Mouse (Mus musculus) adrenal gland, postnatal 4 days (tissue): ENCODE measurements at regions not wholly inside any gene's neighbourhood (a gene's known extent, or its start where the extent isn't known, plus 50 kb on each side); places are given as distances from the start of the nearest gene placed in this dataset.

Experiments used
- DNase-seq, 2 experiments: peaks; one replicate each; pipeline ENCODE4 v3.0.0; 2021 to 2022; ENCODE audit warnings: low spot score in 2 of 2, mixed read lengths in 2 of 2

GRCm38 (mm10) chr6:12140596-12140995 lies 233.0 kb downstream of the Phf14 start:
- no peak for DNase-seq

- no peak for DNase-seq
Measured at GRCm38 (mm10) chr6:12145216-12145615, 237.6 kb downstream of the Phf14 start.

DNA sequence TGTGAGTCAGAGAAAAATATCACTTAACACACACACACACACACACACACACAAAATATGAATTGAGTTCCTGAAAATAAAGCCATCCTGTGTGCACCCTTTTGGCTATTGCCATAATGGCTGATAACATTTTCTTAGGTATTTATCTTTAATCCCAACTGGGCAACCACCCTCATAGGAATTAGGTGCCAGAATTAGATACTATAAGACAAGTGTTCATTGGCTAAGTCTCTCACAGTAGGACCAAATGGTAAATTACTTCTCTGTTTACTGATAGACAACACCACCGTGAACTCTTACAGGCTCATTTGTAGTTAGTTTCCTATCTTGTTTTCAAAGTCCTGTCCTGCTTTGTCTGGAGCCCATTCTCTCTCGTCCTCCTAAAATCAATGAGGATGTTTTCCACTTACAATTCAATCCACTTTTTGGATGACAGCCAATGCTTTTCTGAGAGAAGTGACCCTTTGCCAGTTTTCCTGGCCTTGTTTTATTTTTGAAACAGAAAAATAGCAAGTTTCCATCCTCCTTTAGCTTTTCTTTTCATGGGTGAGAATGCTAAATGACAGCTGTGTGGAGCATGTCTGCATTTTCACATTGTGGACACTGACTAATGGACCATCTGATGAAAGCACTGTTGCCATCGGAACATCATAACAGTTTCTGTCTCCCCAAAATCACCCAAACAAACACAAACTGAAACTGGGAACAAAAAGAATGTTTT lies 243.2 kb downstream of the Phf14 start:
- DNase-seq: no peak

GRCm38 (mm10) chr6:12163971-12164370 lies 256.4 kb downstream of the Phf14 start:
- DNase-seq: no peak

DNA sequence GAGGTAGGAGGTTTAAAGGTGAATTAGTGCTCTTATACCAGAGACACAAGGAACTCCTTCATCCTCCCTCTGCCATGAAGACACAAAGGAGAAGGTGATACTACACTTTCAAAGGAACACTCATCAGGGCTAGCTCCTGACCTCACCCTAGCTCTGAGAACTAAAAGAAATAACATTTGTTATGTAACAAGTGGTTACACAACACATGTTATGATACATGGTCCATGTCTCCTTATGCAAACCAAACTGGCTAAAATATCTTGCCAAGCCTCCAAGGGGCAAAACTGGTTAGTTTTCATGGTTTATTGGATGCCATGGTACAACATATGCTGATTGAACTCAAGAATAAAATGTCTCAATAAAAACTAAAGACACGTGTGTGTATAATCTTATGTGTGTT lies 260.9 kb downstream of the Phf14 start:
- DNase-seq: no peak

GRCm38 (mm10) chr6:12169431-12169830 lies 261.8 kb downstream of the Phf14 start:
- no peak for DNase-seq

- DNase-seq: no peak
Measured at GRCm38 (mm10) chr6:12170722-12171121, 263.1 kb downstream of the Phf14 start.

DNA sequence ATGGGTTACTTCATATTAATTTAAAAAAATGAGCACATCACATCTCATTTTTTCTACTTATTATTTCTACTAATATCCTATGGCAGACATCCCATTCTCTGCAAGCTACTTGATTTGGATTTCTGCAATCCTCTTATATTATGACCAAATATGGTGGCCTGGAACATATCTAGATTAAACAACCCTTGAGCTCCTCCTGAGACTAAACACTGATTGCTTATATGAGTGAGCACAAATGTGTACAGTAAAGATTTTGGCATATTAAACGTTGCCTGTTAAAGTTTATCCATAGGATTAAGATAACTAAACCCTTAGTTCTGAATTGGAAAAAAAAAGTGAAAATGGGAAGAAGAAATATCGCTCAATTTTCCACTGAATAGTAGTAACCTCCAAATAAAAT lies 263.6 kb downstream of the Phf14 start:
- DNase-seq: no peak

DNA sequence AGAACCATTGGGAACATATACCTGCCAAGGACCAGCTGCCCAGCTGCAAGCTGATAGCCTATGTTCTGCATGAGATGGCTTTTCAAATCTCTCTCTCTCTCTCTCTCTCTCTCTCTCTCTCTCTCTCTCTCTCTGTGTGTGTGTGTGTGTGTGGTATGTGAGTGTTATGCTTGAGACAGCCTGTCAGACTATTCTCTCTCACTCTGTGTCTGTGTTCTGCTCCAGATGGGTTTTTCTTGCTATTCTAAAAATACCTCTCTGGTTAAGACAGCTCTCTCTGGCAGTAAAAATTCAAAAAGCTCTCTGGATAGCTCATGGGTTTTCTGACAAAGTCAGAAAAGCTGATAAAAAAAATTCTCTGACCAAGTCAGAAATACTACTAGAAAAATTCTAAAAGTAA lies 270.4 kb downstream of the Phf14 start:
- no peak for DNase-seq

DNA sequence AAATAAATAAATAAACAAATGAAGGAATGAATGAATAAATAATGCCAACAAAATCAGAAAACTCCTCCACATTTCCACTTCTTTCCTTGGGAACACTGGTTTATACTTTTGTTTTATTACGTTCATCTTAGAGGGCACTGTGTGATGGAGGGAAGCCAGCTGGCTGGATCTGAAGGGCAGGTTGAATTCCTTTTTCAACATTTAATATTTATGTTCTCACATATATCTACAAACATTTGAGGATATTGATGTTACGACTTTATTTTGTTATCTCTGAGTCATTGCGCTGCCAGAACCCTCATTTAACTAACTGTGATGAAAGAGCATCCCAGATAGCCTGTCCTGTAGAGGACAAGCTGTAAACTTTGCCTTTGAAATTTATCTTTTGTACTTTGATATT lies 273.3 kb downstream of the Phf14 start:
- peak in 1 of 2 experiments; percentile 10 for DNase-seq

DNA sequence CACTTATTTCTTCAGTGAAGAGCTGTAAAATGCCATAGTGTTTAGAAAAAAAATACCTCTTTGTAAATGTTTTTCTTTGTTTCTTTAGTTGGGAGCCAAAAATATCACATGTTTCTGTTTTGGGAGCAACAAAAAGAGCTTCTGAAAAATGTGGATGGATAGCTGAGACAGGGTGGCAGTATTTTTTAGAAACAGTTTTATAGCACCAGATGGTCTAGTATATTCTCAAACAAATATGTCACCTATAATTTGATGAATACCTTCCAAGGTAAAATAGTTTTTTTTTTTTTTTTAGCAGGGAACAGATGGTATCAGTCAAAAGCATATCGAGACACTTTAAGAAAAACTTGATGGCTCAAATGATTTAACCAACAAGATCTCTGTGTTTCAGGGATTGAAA lies 302.6 kb downstream of the Phf14 start:
- no peak for DNase-seq

DNA sequence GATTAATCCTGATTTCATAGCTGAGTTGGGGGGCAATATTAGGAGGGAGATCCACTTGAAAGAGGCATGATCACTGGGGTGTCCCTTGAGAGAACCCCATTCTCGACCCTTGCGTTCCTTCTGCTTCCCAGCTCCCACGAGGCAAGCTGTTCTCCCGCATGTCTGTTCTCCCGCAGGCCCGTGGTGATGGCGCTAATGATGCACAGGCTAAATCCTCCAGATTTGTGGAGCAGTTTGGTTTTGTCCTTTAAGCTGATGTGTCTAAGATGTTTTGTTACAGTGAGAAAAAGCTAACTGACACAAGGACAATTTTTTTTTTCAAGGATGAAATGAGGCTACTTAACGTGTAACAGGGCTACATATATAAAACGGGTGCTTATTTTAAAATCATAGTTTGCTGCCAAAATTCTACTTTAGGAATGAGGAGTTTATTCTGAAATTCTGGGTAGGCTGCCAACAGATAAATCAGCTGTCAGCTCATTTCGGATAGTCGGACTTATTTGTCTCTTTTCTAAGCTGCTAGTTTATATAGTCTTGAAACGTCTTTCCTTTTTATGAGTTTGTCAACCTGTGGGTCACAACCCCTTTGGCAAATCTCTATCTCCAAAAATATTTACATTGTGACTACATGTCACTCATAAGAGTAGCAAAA lies 307.0 kb downstream of the Phf14 start:
- DNase-seq: no peak

DNA sequence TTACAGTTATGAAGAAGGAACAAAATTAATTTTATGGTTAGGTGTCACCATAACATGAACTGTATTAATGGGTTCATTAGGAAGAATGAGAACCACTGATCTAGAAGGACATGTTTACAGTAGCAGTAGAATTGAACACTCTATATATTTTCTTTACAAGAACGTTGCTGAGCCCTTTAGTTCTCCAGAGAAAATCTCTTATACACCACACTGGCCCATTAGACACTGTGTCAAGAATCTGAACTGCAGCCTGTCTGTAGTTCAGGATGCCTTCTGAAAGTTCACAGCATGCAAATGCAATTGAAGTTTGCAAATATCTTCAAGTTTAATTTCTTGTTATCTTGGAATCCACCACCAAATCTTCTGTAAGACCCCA lies 307.6 kb downstream of the Phf14 start:
- DNase-seq: no peak

DNA sequence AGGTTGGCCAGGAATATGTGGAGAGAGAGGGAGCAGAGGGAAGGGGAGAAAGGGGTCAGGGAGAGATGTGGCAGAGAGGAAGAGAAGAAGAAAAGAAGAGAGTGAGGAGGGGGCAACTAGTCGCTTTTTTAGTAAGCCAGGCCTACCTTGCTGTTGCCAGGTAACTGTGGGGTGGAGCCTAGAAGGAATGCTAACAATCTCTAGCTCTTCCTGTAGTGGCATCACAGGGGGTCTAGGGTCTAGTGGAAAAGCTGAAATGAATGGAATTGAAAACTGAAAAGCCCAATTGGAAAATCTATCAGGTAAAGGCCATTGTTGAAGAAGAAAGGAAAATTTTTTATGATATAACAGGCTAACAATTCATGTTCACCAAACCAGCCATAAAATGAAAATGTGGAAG lies 336.5 kb downstream of the Phf14 start:
- no peak for DNase-seq

GRCm38 (mm10) chr6:12247975-12248374 lies 340.4 kb downstream of the Phf14 start:
- DNase-seq: no peak

DNA sequence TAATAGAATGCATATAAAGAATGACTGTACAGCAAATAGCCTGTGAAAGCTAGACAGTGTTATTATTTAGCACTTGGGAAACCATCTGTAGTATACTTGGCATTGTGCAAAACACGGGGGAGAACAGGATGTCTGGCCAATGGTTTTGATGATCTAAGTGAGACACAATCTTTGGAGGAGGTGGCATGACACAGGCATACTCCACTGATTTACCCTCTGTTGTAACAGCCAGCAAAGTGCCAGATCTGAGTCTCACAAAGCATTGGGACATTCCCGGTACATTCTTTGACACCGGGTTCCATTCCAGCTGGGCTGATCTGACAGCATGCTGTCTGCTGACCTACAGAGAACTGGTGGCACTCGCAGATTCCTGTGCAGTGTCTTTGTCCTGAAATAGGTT lies 341.0 kb downstream of the Phf14 start:
- DNase-seq: no peak

DNA sequence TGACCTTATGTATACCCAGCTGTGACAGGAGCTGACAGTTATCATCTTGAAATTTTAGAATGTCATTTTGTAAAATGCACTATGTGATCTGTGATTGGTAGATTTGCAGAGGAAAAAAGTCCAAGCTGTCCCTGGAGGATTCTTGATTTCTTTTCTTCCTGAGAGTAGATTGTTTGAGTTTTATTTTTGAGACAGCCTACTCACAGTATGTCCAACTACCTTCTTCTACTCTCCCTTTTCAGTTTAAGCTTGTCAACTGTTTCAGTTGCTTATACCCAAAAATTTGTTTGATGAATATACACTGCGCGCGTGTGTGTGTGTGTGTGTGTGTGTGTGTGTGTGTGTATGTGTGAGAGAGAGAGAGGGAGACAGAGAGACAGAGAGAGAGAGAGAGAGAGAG lies 346.9 kb downstream of the Phf14 start:
- no peak for DNase-seq

DNA sequence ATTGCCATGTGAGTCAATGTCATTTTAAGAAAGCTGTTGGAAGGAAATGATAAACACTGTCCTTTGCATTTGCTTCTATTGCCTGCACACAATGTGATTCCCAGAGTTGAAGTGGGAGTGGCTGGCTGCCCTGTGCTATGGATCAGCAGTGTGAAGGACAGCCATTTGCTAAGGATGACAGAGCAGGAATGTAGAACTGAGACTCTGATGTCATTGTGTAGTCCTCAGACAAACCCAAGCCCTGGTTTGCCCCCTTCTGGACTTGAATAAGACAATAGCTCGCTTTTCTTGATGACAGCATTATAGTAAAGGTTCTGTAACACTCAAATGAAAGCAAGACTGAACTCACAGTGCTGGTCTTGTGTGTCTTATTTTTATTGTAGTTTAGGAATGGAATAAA lies 347.8 kb downstream of the Phf14 start:
- DNase-seq: no peak

GRCm38 (mm10) chr6:12258273-12258672 lies 350.7 kb downstream of the Phf14 start:
- no peak for DNase-seq

DNA sequence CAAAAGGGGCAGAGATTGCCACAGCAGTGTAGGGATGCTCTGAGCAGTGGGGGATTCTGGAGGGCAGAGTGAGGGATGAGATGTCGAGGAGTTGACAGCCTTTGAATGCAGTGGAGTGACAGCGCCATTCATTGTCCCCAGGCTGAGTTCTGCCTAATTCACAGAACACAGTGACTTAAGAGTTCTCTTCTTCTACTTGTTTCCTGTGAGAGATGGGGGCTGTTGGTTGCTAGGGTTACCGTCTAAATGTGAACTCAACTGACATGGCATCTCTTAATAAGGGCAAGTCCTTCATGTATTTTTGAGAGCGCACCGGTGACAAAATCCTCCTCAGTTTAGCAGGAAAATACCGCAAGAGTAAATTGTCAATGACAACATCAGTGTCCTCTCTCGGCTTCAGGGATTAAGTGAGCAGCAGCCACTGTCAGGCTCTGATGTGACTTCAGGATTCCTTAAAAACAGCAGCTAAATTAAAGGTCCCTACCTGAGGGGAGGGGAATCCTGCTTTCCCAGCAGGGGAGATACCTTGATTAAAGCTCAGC lies 351.4 kb downstream of the Phf14 start:
- DNase-seq: no peak

DNA sequence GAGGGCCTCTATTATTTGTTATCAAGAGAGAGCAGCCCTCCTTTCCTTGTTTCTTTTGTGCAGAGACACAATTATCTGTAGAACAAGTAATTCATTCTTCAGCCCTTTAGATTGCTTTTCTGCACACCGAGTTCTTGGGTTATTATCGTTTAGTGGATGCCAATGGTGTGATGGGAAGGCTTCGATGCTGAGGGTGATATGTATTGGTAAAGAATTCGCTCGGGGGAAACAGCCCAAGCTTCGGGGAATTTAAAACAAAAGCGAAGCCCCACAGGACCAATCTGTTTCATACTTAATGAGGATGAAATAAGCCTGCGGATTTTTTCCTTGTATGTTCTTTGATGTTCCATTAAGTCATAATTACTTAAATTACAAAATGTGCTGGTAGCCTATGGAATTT lies 352.0 kb downstream of the Phf14 start:
- DNase-seq: no peak

DNA sequence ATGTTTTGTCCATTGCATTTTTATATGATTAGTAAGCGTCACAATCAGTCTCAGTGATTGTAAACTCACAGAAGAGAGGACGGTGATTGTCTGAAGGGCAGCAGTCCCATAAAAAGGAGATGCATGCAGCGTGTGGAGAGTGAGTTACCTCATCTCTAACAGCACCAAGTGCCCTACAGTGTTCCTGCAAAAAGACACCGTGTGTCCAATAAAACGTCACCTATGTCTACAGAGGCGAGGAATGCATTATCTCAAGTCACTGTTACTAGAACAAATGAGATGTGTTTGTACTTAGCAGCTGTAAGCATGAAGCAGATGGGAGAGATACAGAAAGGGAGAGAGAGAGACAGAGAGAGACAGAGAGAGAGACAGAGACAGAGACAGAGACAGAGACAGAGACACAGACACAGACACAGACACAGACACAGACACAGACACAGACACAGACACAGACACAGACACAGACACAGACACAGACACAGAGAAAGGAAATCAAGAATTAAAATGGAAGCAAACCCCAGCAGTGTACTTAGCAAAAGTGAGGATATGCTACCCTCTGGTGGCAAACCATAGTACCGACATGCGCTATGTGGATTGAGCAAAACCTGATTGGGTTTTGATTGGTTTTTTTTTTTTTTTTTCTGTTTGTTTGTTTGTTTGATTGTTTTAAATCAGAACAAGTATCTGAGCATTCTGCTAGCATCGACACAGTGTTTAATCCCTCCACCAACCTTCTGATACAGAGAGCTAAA lies 352.9 kb downstream of the Phf14 start:
- DNase-seq: peak in 1 of 2 experiments; percentile 11
